Mouse (Mus musculus) midbrain, postnatal 0 days (tissue): ENCODE results near the gene Cenpa. TPM values are rescaled to one million over a fixed set of nuclear protein-coding genes. Genes with fewer than 3 reads are reported as not detected.
A peak's percentile ranks its signal among the peaks of the same experiment; 100 is the strongest.

Experiments
- ATAC-seq: fragments of 200-750 bp; cut with Nextera tagmentation; 2 replicates; pipeline ENCODE4 v1.8.0; 2017; ENCODE audit warnings: moderate number of reproducible peaks, mild to moderate bottlenecking, moderate TSS enrichment, moderate library complexity; ENCODE audit not compliant: low FRiP score
- DNase-seq: peaks from one replicate; pipeline ENCODE4 v3.0.0-alpha.2; 2015; ENCODE audit warnings: low spot score
- H3K27ac ChIP-seq: fragments of 300-500 bp; sonication (generic); 2 replicates; pipeline ENCODE4 v1.5.1; 2014; ENCODE audit warnings: low read depth, mild to moderate bottlenecking, low read length, mixed read lengths
- H3K27me3 ChIP-seq: fragments of 300-500 bp; sonication (generic); 2 replicates; pipeline ENCODE4 v1.6.1; 2014; ENCODE audit warnings: low read length, control low read depth, mixed read lengths; ENCODE audit not compliant: insufficient read depth
- H3K36me3 ChIP-seq: fragments of 300-500 bp; sonication (generic); 2 replicates; pipeline ENCODE4 v1.6.1; 2014; ENCODE audit warnings: low read length, control low read depth, mixed read lengths; ENCODE audit not compliant: insufficient read depth
- H3K4me1 ChIP-seq: fragments of 300-500 bp; sonication (generic); 2 replicates; pipeline ENCODE4 v1.6.1; 2014; ENCODE audit warnings: mild to moderate bottlenecking, control low read depth, antibody characterized with exemption, low read length, mixed read lengths; ENCODE audit not compliant: insufficient read depth
- H3K4me2 ChIP-seq: fragments of 300-500 bp; sonication (generic); 2 replicates; pipeline ENCODE4 v1.6.1; 2014; ENCODE audit warnings: low read depth, mild to moderate bottlenecking, low read length, mixed read lengths; ENCODE audit not compliant: poor library complexity, severe bottlenecking
- H3K4me3 ChIP-seq: fragments of 300-500 bp; sonication (generic); 2 replicates; pipeline ENCODE4 v1.5.1; 2014; ENCODE audit warnings: low read depth, mild to moderate bottlenecking, low read length, moderate library complexity
- H3K9ac ChIP-seq: fragments of 300-500 bp; sonication (generic); replicated peaks from 2 replicates; pipeline ENCODE4 v1.6.1; 2014; ENCODE audit warnings: mild to moderate bottlenecking, low read length, moderate library complexity, mixed read lengths; ENCODE audit not compliant: poor library complexity, severe bottlenecking
- H3K9me3 ChIP-seq: fragments of 300-500 bp; sonication (generic); 2 replicates; pipeline ENCODE4 v1.6.1; 2016; ENCODE audit warnings: low read length, control low read depth
- CTCF ChIP-seq: IDR thresholded peaks from 2 replicates; pipeline ENCODE4 v1.5.1; 2016; ENCODE audit warnings: antibody characterized with exemption, mild to moderate bottlenecking
- WGBS: fragments of 180-500 bp; shearing (Covaris S2); extraction: QIAGEN DNeasy Blood & Tissue Kit; methylation state at CpG from one replicate; pipeline ENCODE4 v1.1.7; 2014; 5-methylcytosine and 5-hydroxymethylcytosine counted together
- polyA plus RNA-seq: library from polyadenylated mRNA; unstranded; fragments of >200 nt; fragmentation: Nextera tagmentation; extraction: Ambion mirVana; gene quantifications from 2 replicates; pipeline ENCODE4 v1.2.1, GENCODE M21; 2015
- total RNA-seq: library from RNA; depleted of rRNA; stranded (reverse); fragments of >200 nt; gene quantifications from 2 replicates; pipeline ENCODE4 v1.2.3, GENCODE M21; 2014

Cenpa gene
- total and polyA plus RNA-seq, 2 experiments from 2014 or later = 9.4 to 19.6 TPM

- Histone ChIP-seq H3K4me1 (no peaks in the 10 kb centered on the region), H3K9me3 (no peaks in the 10 kb centered on the region), H3K4me3 (no peak overlapping the region), H3K4me2 (no peak overlapping the region), H3K9ac (no peak overlapping the region), H3K27ac (no peak overlapping the region), H3K27me3 (no peaks in the 10 kb centered on the region), H3K36me3 (peaks cover 19% of the 10 kb centered on the region)
- TF ChIP-seq CTCF = no peak
- 85% methylated on average over 4 of the region's 4 CpGs for WGBS
- no peak for ATAC-seq
- no peak for DNase-seq
Measured at GRCm38 (mm10) chr5:30659042-30659441, 7.5 kb upstream of the Cenpa start.

- Histone ChIP-seq H3K4me1 (no peaks in the 10 kb centered on the region), H3K9me3 (no peaks in the 10 kb centered on the region), H3K4me3 (no peak overlapping the region), H3K27me3 (no peaks in the 10 kb centered on the region), H3K4me2 (no peak overlapping the region), H3K27ac (no peak overlapping the region), H3K36me3 (peaks cover 19% of the 10 kb centered on the region), H3K9ac (no peak overlapping the region)
- DNase-seq = no peak
- no peak for ATAC-seq
- no peak for TF ChIP-seq CTCF
- 83% methylated on average over 1 of the region's 1 CpGs for WGBS
Measured at GRCm38 (mm10) chr5:30660278-30660677, 6.3 kb upstream of the Cenpa start.

GRCm38 (mm10) chr5:30660813-30661212 is 5.8 kb upstream of the Cenpa start:
- Histone ChIP-seq H3K9ac (no peak overlapping the region), H3K4me1 (no peaks in the 10 kb centered on the region), H3K4me2 (no peak overlapping the region), H3K27me3 (no peaks in the 10 kb centered on the region), H3K9me3 (no peaks in the 10 kb centered on the region), H3K27ac (no peak overlapping the region), H3K4me3 (no peak overlapping the region), H3K36me3 (peaks cover 19% of the 10 kb centered on the region)
- no peak for ATAC-seq
- WGBS = 97% methylated on average over 5 of the region's 5 CpGs
- no peak for DNase-seq
- no peak for TF ChIP-seq CTCF

- no peaks in the 10 kb centered on the region for H3K4me1 ChIP-seq
- 90% methylated on average over 9 of the region's 9 CpGs for WGBS
- no peak overlapping the region for H3K27ac ChIP-seq
- ATAC-seq = no peak
- H3K4me2 ChIP-seq = no peak overlapping the region
- H3K27me3 ChIP-seq = no peaks in the 10 kb centered on the region
- H3K9me3 ChIP-seq = no peaks in the 10 kb centered on the region
- H3K4me3 ChIP-seq = no peak overlapping the region
- H3K9ac ChIP-seq = no peak overlapping the region
- no peak for TF ChIP-seq CTCF
- no peaks in the 10 kb centered on the region for H3K36me3 ChIP-seq
- DNase-seq = no peak
Measured at GRCm38 (mm10) chr5:30665360-30665759, 1.2 kb upstream of the Cenpa start.

GRCm38 (mm10) chr5:30665968-30666367 is 609 bp upstream of the Cenpa start:
- ATAC-seq = no peak

GRCm38 (mm10) chr5:30667215-30667614 is 638 bp downstream of the Cenpa start:
- DNase-seq = no peak
- no peaks in the 10 kb centered on the region for H3K27me3 ChIP-seq
- H3K9ac ChIP-seq = peak overlapping the region; percentile 44
- no peaks in the 10 kb centered on the region for H3K4me1 ChIP-seq
- peak overlapping the region; percentile 66 for H3K4me3 ChIP-seq
- no peak for ATAC-seq
- under 1% methylated on average over 13 of the region's 13 CpGs for WGBS
- no peak for TF ChIP-seq CTCF
- no peak overlapping the region for H3K27ac ChIP-seq
- no peaks in the 10 kb centered on the region for H3K36me3 ChIP-seq
- peak overlapping the region; percentile 97 for H3K4me2 ChIP-seq
- H3K9me3 ChIP-seq = no peaks in the 10 kb centered on the region

More at GRCm38 (mm10) chr5:30665968-30666367, 609 bp upstream of the Cenpa start:
- Histone ChIP-seq H3K27me3 (no peaks in the 10 kb centered on the region), H3K36me3 (no peaks in the 10 kb centered on the region), H3K9ac (peak overlapping the region; percentile 48), H3K4me2 (peak overlapping the region; percentile 97), H3K4me3 (peak overlapping the region; percentile 66), H3K27ac (peak overlapping the region; percentile 67), H3K9me3 (no peaks in the 10 kb centered on the region), H3K4me1 (no peaks in the 10 kb centered on the region)
- DNase-seq = no peak
- WGBS = 63% methylated on average over 6 of the region's 6 CpGs
- TF ChIP-seq CTCF = no peak
